In the genomic region with DNA sequence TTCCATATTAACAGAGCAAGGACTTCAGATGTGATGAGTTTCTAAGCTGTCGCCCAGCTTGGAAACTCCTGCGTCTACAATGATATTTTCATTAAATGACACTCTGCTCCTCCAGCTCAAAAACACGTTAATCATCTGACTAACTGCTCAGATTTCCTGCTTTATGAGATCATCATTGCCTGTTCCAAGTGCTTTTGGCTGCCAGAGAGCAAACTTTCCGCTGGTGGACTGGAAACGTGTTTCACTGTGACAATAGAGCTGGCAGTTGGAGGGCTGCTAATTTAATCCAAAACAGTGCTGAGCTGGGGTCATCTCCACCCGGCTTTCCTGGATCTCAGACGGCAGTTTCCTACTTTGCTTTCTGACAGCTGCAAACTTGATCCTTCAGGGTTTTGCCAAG, we compare ENCODE assay signal across 9 mouse cellular contexts. TPM values are rescaled to one million over a fixed set of nuclear protein-coding genes. Genes with fewer than 3 reads are reported as not detected.
DNase-seq lines count a peak whose midpoint lies in the region; ATAC-seq lines count a peak whose summit lies in the region.
"Had no signal": no experiment of that assay in that cellular context is flagged by ENCODE, and none has a peak within 500 bp of the region (broad histone marks: within the 10 kb centered on the region; RNA-seq: fewer than 3 reads in every experiment).

No protein-coding gene starts in this region.

- WGBS in forebrain, embryonic 12.5 days: 22% methylated on average over 7 of the region's 7 CpGs
- WGBS in forebrain, embryonic 16.5 days: 16% methylated on average over 7 of the region's 7 CpGs

- H3K9me3 ChIP-seq in forebrain, embryonic 12.5 days: no peaks in the 10 kb centered on the region
- no peaks in the 10 kb centered on the region for H3K9me3 ChIP-seq in forebrain, embryonic 16.5 days (ENCODE audit: control insufficient read depth, low read length)

- ATAC-seq in forebrain, embryonic 12.5 days (ENCODE audit: low FRiP score): no peak
- no peak for ATAC-seq in forebrain, embryonic 16.5 days

- H3K27ac ChIP-seq in forebrain, embryonic 12.5 days: peak overlapping the region; percentile 50; the same call in 1 of the 2 replicates
- H3K27ac ChIP-seq in forebrain, embryonic 16.5 days (ENCODE audit: low read length): no peak overlapping the region

- H3K36me3 ChIP-seq in forebrain, embryonic 12.5 days (replicated peaks): no peaks in the 10 kb centered on the region
- no peaks in the 10 kb centered on the region for H3K36me3 ChIP-seq in forebrain, embryonic 16.5 days (ENCODE audit: control insufficient read depth, insufficient read depth)

- H3K27me3 ChIP-seq in forebrain, embryonic 12.5 days: no peaks in the 10 kb centered on the region
- H3K27me3 ChIP-seq in forebrain, embryonic 16.5 days (replicated peaks; ENCODE audit: control insufficient read depth, insufficient read depth, low read length): no peaks in the 10 kb centered on the region

- H3K4me3 ChIP-seq in forebrain, embryonic 12.5 days (replicated peaks): no peak overlapping the region
- no peak overlapping the region for H3K4me3 ChIP-seq in forebrain, embryonic 16.5 days (replicated peaks; ENCODE audit: low read length)

- peaks cover 22% of the 10 kb centered on the region for H3K4me1 ChIP-seq in forebrain, embryonic 12.5 days
- H3K4me1 ChIP-seq in forebrain, embryonic 16.5 days (replicated peaks; ENCODE audit: control insufficient read depth, insufficient read depth, low read length): peaks cover 11% of the 10 kb centered on the region

- no peak overlapping the region for H3K4me2 ChIP-seq in forebrain, embryonic 12.5 days
- H3K4me2 ChIP-seq in forebrain, embryonic 16.5 days (ENCODE audit: low read length): no peak overlapping the region

- no peak overlapping the region for H3K9ac ChIP-seq in forebrain, embryonic 12.5 days
- no peak overlapping the region for H3K9ac ChIP-seq in forebrain, embryonic 16.5 days (replicated peaks; ENCODE audit: low read depth, low read length)

- DNase-seq in adrenal gland, postnatal 25 days: peak; percentile 57
- DNase-seq in heart, adult 9 months (ENCODE audit: low spot score in 2 of 2): peak; percentile 93
- DNase-seq in kidney, postnatal 10 days: peak; percentile 79
- DNase-seq in lung, postnatal 36 days: peak; percentile 90
- no peak for DNase-seq in cerebellum, adult 8-10 months
- no peak for DNase-seq in thymus, postnatal 0 days (ENCODE audit: low spot score)

RNA-seq across cellular contexts. Expression of a gene that starts 21.5 kb away (rescaled TPM):
- polyA plus RNA-seq in forebrain, embryonic 12.5 days (2016; fragmentation: Nextera tagmentation; extraction: Ambion mirVana): not detected in 2 replicates
- polyA plus RNA-seq in forebrain, embryonic 16.5 days (2015; fragmentation: Nextera tagmentation; extraction: Ambion mirVana): not detected in 2 replicates
- total RNA-seq in adrenal gland, postnatal 25 days (2021): not detected in 2 replicates
- polyA plus RNA-seq in thymus, postnatal 0 days (2015; fragmentation: Nextera tagmentation; extraction: Ambion mirVana): 0.51 and 0.60 TPM in 2 replicates
- polyA plus RNA-seq: neural tube, embryonic 14.5 days had no signal

Comparison
In these comparisons a context has a peak if more than half of its experiments do, and no peak if none do; other contexts are left out.
1. DNase-seq: peak in adrenal gland, postnatal 25 days (single experiment), heart, adult 9 months (2 of 2), kidney, postnatal 10 days (single experiment) and lung, postnatal 36 days (single experiment); none in cerebellum, adult 8-10 months (single experiment) and thymus, postnatal 0 days (single experiment).